Mouse (Mus musculus): ENCODE measurements around the gene Olfr108. TPM values are rescaled to one million over a fixed set of nuclear protein-coding genes. Genes with fewer than 3 reads are reported as not detected.

Gene Olfr108
- not detected in 2 replicates for polyA plus RNA-seq (2015; fragmentation: Nextera tagmentation; extraction: Ambion mirVana)

DNA sequence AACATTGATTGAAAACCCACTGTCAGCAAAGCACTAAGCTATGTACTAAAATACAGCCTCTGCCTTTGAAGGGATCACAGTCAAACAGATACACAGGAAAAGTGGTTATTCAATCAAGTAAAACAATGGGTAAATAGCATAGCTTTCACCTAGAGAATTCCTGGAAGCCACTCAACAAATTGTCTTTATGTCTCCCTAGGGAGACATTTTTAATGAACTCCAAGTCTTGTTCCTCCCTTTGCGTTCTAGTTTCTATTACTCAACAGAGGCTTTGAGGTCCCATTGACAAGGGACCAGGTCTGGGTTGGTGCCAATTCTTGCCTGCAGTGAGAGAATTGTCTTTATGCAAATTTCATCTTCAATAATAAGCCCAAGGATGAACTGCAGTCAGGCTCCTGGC, at the start of gene Olfr108:
TSS of gene Olfr108 (plus strand) at position 301 of the 400 bp plus-strand sequence.
- H3K27me3 ChIP-seq (ENCODE audit: control insufficient read depth, insufficient read depth, low read length), result no peaks in the 10 kb centered on the region
- no peaks in the 10 kb centered on the region for H3K36me3 ChIP-seq (ENCODE audit: control insufficient read depth, insufficient read depth, low read length)
- no peak within 1 kb of the TSS for H3K27ac ChIP-seq (ENCODE audit: low read length)
- H3K4me3 ChIP-seq (replicated peaks; ENCODE audit: low read length), result no peak within 1 kb of the TSS
- WGBS, result 97% methylated on average over 1 of the region's 1 CpGs
- ATAC-seq (ENCODE audit: insufficient read depth, low FRiP score), result no peak
- H3K9ac ChIP-seq (ENCODE audit: low read length), result no peak within 1 kb of the TSS
- no peak within 1 kb of the TSS for H3K4me2 ChIP-seq (ENCODE audit: low read depth, low read length)
- no peaks in the 10 kb centered on the region for H3K4me1 ChIP-seq (ENCODE audit: control insufficient read depth, insufficient read depth, low read length)
- H3K9me3 ChIP-seq (replicated peaks; ENCODE audit: control insufficient read depth, low read length), result no peaks in the 10 kb centered on the region

DNA sequence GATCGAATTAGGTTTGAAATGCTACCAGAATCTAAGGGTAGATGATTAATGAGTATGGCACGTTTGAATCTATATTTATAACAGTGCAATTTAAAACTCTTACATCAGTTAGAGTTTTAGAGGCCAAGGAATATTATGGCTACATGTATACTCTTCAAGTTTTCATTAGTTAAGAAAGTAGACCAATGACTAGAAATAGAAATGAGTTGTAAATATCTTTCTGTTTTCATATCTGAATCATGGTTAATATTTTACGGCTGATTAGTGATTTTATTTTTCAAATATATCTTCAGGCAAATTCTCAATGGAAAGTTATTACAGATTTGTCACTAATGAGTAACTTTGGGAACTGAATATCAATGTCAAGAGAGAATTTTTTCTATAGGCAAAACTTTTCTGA, 46.4 kb upstream of the Olfr108 start, which contains the start of gene Olfr107:
TSS of gene Olfr107 (plus strand) at position 301 of the 400 bp plus-strand sequence.
- H3K9ac ChIP-seq (ENCODE audit: low read length), result no peak within 1 kb of the TSS
- no peaks in the 10 kb centered on the region for H3K27me3 ChIP-seq (ENCODE audit: control insufficient read depth, insufficient read depth, low read length)
- no peak within 1 kb of the TSS for H3K27ac ChIP-seq (ENCODE audit: low read length)
- ATAC-seq (ENCODE audit: insufficient read depth, low FRiP score), result no peak
- H3K4me3 ChIP-seq (replicated peaks; ENCODE audit: low read length), result no peak within 1 kb of the TSS
- no peak within 1 kb of the TSS for H3K4me2 ChIP-seq (ENCODE audit: low read depth, low read length)
- 69% methylated on average over 3 of the region's 3 CpGs for WGBS
- no peaks in the 10 kb centered on the region for H3K4me1 ChIP-seq (ENCODE audit: control insufficient read depth, insufficient read depth, low read length)
- H3K9me3 ChIP-seq (replicated peaks; ENCODE audit: control insufficient read depth, low read length), result no peaks in the 10 kb centered on the region
- H3K36me3 ChIP-seq (ENCODE audit: control insufficient read depth, insufficient read depth, low read length), result no peaks in the 10 kb centered on the region

DNA sequence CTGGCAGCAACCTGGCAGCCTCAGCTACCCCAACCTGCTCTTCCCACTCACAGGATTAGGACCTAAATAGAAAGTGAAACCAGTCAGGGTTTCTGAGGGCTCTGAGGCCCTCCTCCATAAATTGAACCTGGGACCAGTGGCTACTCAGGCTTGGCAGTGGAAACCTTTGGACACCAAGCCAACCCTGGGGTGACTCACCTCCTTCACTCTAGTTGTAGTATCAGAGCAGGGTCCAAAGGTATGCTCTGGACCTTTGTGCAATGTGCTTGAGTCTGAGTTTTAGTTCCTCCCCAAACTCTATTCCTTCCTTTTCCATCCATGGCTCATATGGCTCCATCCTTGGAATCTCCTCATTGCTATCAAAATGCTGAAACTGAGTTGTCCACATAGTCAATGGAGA, 31.9 kb upstream of the Olfr108 start:
- Histone ChIP-seq H3K4me3 (replicated peaks; ENCODE audit: low read length) (no peak overlapping the region), H3K9me3 (replicated peaks; ENCODE audit: control insufficient read depth, low read length) (no peaks in the 10 kb centered on the region), H3K4me2 (ENCODE audit: low read depth, low read length) (no peak overlapping the region), H3K9ac (ENCODE audit: low read length) (no peak overlapping the region), H3K27ac (ENCODE audit: low read length) (no peak overlapping the region), H3K36me3 (ENCODE audit: control insufficient read depth, insufficient read depth, low read length) (no peaks in the 10 kb centered on the region), H3K4me1 (ENCODE audit: control insufficient read depth, insufficient read depth, low read length) (no peaks in the 10 kb centered on the region), H3K27me3 (ENCODE audit: control insufficient read depth, insufficient read depth, low read length) (no peaks in the 10 kb centered on the region)
- ATAC-seq (ENCODE audit: insufficient read depth, low FRiP score), result 0 out of 2 replicates have a peak, but pooled peaks have one; percentile 53

DNA sequence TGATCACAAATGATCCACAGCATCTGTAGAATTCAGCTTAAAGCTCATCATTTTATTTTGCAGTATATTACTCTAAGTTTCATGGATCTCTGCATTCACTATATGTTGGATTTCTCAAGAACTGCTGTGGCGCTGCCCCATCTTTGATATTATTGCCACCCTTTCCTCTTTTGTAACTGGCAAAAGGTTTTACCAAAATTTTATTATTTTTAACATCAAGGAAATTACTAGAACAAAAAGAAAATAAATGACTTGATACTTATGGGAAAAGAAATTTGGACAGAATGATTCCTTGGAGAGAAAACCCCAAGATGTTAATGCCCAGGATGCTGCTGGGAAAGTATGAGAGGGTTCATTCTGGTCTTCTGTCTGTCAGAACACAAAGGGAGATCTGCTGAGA, 13.3 kb downstream of the Olfr108 start, which contains the start of gene Olfr109:
TSS of gene Olfr109 (plus strand) at position 301 of the 400 bp plus-strand sequence.
- Histone ChIP-seq H3K9ac (ENCODE audit: low read length) (no peak within 1 kb of the TSS), H3K4me3 (replicated peaks; ENCODE audit: low read length) (no peak within 1 kb of the TSS), H3K27me3 (ENCODE audit: control insufficient read depth, insufficient read depth, low read length) (no peaks in the 10 kb centered on the region), H3K4me2 (ENCODE audit: low read depth, low read length) (no peak within 1 kb of the TSS), H3K36me3 (ENCODE audit: control insufficient read depth, insufficient read depth, low read length) (no peaks in the 10 kb centered on the region), H3K4me1 (ENCODE audit: control insufficient read depth, insufficient read depth, low read length) (no peaks in the 10 kb centered on the region), H3K9me3 (replicated peaks; ENCODE audit: control insufficient read depth, low read length) (no peaks in the 10 kb centered on the region), H3K27ac (ENCODE audit: low read length) (no peak within 1 kb of the TSS)
- ATAC-seq (ENCODE audit: insufficient read depth, low FRiP score), result no peak
- WGBS, result 79% methylated on average over 1 of the region's 1 CpGs

DNA sequence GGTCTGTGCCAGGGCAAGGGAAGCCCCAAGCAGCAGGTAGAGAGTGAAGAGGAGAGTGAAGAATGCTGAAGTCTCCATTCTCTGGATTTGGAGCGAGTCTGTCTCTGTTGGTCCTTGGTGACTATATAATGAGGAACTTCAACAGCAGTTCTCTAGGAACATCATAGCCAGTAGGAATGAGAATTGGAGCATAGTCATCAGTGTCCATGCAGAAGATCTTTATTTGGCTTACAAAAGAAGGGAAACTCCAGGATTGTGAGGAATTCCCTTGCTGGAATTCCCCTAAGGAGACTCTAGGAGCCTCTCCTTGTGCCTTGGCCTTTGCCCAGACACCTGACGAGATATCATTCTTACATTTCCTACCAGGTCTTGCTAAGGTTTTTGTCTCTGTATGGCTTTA, 38.2 kb downstream of the Olfr108 start, which contains the start of gene H2-M2:
TSS of gene H2-M2 (minus strand) at position 101 of the 400 bp plus-strand sequence.
- no peaks in the 10 kb centered on the region for H3K9me3 ChIP-seq (replicated peaks; ENCODE audit: control insufficient read depth, low read length)
- H3K4me3 ChIP-seq (replicated peaks; ENCODE audit: low read length), result no peak within 1 kb of the TSS
- H3K27me3 ChIP-seq (ENCODE audit: control insufficient read depth, insufficient read depth, low read length), result no peaks in the 10 kb centered on the region
- no peaks in the 10 kb centered on the region for H3K36me3 ChIP-seq (ENCODE audit: control insufficient read depth, insufficient read depth, low read length)
- H3K27ac ChIP-seq (ENCODE audit: low read length), result no peak within 1 kb of the TSS
- no peak for ATAC-seq (ENCODE audit: insufficient read depth, low FRiP score)
- H3K4me2 ChIP-seq (ENCODE audit: low read depth, low read length), result no peak within 1 kb of the TSS
- H3K4me1 ChIP-seq (ENCODE audit: control insufficient read depth, insufficient read depth, low read length), result no peaks in the 10 kb centered on the region
- WGBS, result 73% methylated on average over 2 of the region's 2 CpGs
- H3K9ac ChIP-seq (ENCODE audit: low read length), result no peak within 1 kb of the TSS

DNA sequence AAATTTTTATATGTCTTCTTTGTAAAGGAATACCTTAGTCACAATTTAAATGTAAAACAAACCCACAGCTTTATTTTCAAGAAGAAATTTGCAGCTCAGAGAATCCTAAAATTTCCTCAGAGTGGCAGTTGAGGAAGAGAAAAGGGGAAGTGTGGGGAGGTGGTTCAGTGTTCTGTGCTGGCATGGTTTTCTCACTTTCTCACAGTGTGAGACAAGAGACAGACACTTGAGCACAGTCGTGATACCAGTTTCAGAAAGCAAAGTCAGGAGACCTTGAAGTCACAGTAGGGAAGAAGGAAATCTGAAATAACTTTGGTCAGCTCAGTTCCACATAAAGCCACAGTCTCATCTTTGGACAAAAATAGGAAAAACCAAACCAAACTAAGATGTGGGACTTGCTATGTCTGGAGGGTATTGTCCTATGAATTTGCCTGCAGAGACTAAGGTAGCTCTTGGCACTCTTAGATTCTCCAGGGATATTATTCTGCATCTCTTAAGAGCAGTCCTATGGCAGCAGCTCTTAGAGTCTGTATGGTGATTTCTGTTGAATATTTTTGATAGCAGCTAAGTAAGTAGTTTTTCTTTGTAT, 46.7 kb downstream of the Olfr108 start, which contains the start of gene Olfr110:
TSS of gene Olfr110 (plus strand) at position 539 of the 589 bp plus-strand sequence.
- Histone ChIP-seq H3K4me2 (ENCODE audit: low read depth, low read length) (no peak within 1 kb of the TSS), H3K27ac (ENCODE audit: low read length) (no peak within 1 kb of the TSS), H3K27me3 (ENCODE audit: control insufficient read depth, insufficient read depth, low read length) (no peaks in the 10 kb centered on the region), H3K9ac (ENCODE audit: low read length) (no peak within 1 kb of the TSS), H3K36me3 (ENCODE audit: control insufficient read depth, insufficient read depth, low read length) (no peaks in the 10 kb centered on the region), H3K4me1 (ENCODE audit: control insufficient read depth, insufficient read depth, low read length) (no peaks in the 10 kb centered on the region), H3K4me3 (replicated peaks; ENCODE audit: low read length) (no peak within 1 kb of the TSS), H3K9me3 (replicated peaks; ENCODE audit: control insufficient read depth, low read length) (no peaks in the 10 kb centered on the region)
- 44% methylated on average over 1 of the region's 1 CpGs for WGBS
- ATAC-seq (ENCODE audit: insufficient read depth, low FRiP score), result no peak

Other genes with a start within 250 kb of the Olfr108 start
- not detected in 2 replicates for gene Olfr94, start 244.5 kb upstream of the Olfr108 start, polyA plus RNA-seq (2015; fragmentation: Nextera tagmentation; extraction: Ambion mirVana)
- gene Olfr95, start 232.4 kb upstream of the Olfr108 start, polyA plus RNA-seq (2015; fragmentation: Nextera tagmentation; extraction: Ambion mirVana), result not detected in 2 replicates
- gene Olfr96, start 225.3 kb upstream of the Olfr108 start, polyA plus RNA-seq (2015; fragmentation: Nextera tagmentation; extraction: Ambion mirVana), result not detected in 2 replicates
- gene Olfr97, start 208.2 kb upstream of the Olfr108 start, polyA plus RNA-seq (2015; fragmentation: Nextera tagmentation; extraction: Ambion mirVana), result not detected in 2 replicates
- gene Olfr98, start 181.7 kb upstream of the Olfr108 start, polyA plus RNA-seq (2015; fragmentation: Nextera tagmentation; extraction: Ambion mirVana), result not detected in 2 replicates
- gene H2-M3, start 175.3 kb upstream of the Olfr108 start, polyA plus RNA-seq (2015; fragmentation: Nextera tagmentation; extraction: Ambion mirVana), result 3.2 and 4.0 TPM in 2 replicates
- gene Olfr99, start 162.0 kb upstream of the Olfr108 start, polyA plus RNA-seq (2015; fragmentation: Nextera tagmentation; extraction: Ambion mirVana), result not detected in 2 replicates
- gene Olfr101, start 141.2 kb upstream of the Olfr108 start, polyA plus RNA-seq (2015; fragmentation: Nextera tagmentation; extraction: Ambion mirVana), result not detected in 2 replicates
- not detected in 2 replicates for gene Olfr102, start 128.4 kb upstream of the Olfr108 start, polyA plus RNA-seq (2015; fragmentation: Nextera tagmentation; extraction: Ambion mirVana)
- gene Olfr103, start 105.8 kb upstream of the Olfr108 start, polyA plus RNA-seq (2015; fragmentation: Nextera tagmentation; extraction: Ambion mirVana), result not detected in 2 replicates
- gene Olfr104-ps, start 85.9 kb upstream of the Olfr108 start, polyA plus RNA-seq (2015; fragmentation: Nextera tagmentation; extraction: Ambion mirVana), result not detected in 2 replicates
- not detected in 2 replicates for gene Olfr105-ps, start 66.4 kb upstream of the Olfr108 start, polyA plus RNA-seq (2015; fragmentation: Nextera tagmentation; extraction: Ambion mirVana)
- not detected in 2 replicates for gene Olfr106-ps, start 55.1 kb upstream of the Olfr108 start, polyA plus RNA-seq (2015; fragmentation: Nextera tagmentation; extraction: Ambion mirVana)
- not detected in 2 replicates for gene Olfr107, start 46.3 kb upstream of the Olfr108 start, polyA plus RNA-seq (2015; fragmentation: Nextera tagmentation; extraction: Ambion mirVana)
- gene Olfr109, start 13.4 kb downstream of the Olfr108 start, polyA plus RNA-seq (2015; fragmentation: Nextera tagmentation; extraction: Ambion mirVana), result not detected in 2 replicates
- gene H2-M2, start 38.1 kb downstream of the Olfr108 start, polyA plus RNA-seq (2015; fragmentation: Nextera tagmentation; extraction: Ambion mirVana), result not detected in 2 replicates
- gene Olfr110, start 47.0 kb downstream of the Olfr108 start, polyA plus RNA-seq (2015; fragmentation: Nextera tagmentation; extraction: Ambion mirVana), result not detected in 2 replicates
- not detected in 2 replicates for gene Olfr111, start 62.5 kb downstream of the Olfr108 start, polyA plus RNA-seq (2015; fragmentation: Nextera tagmentation; extraction: Ambion mirVana)
- not detected in 2 replicates for gene Olfr112, start 124.0 kb downstream of the Olfr108 start, polyA plus RNA-seq (2015; fragmentation: Nextera tagmentation; extraction: Ambion mirVana)
- not detected in 2 replicates for gene Olfr113, start 132.2 kb downstream of the Olfr108 start, polyA plus RNA-seq (2015; fragmentation: Nextera tagmentation; extraction: Ambion mirVana)
- gene Olfr114, start 147.3 kb downstream of the Olfr108 start, polyA plus RNA-seq (2015; fragmentation: Nextera tagmentation; extraction: Ambion mirVana), result not detected in 2 replicates
- not detected in 2 replicates for gene Olfr115, start 181.6 kb downstream of the Olfr108 start, polyA plus RNA-seq (2015; fragmentation: Nextera tagmentation; extraction: Ambion mirVana)
- not detected in 2 replicates for gene Olfr116, start 181.7 kb downstream of the Olfr108 start, polyA plus RNA-seq (2015; fragmentation: Nextera tagmentation; extraction: Ambion mirVana)
- not detected in 2 replicates for gene Olfr117, start 218.3 kb downstream of the Olfr108 start, polyA plus RNA-seq (2015; fragmentation: Nextera tagmentation; extraction: Ambion mirVana)
- not detected in 2 replicates for gene Olfr118, start 221.5 kb downstream of the Olfr108 start, polyA plus RNA-seq (2015; fragmentation: Nextera tagmentation; extraction: Ambion mirVana)

All from stomach, embryonic 16.5 days (tissue).